Mouse (Mus musculus) induced T-regulatory cell, adult 2 months (primary cell): Measurements from ENCODE around the gene Thsd4.

ENCODE experiments used
- DNase-seq: peaks from one replicate; pipeline ENCODE4 v3.0.0-alpha.2; 2012; ENCODE audit warnings: low read depth

Gene Thsd4

DNA sequence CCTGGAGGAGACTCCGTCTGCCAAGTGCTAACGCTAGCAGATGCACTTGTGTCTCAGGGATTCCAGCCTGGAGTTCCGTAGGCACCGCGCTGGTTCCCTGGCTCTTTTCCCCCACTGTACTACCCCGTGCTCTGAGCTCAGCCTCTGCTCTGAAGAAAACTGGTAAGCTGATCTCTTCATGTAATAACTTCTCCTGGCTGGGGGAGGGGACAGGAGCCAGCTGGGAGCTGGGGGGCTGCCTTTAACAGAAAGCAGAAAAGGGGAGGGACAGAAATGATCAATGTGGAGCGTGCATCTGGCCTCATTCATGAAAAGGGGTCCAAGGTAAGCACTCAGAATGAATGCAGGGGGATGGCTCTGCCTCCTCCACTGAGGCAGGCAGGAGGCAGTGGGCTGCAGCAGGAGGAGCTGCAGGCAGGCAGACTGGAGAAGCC is 380.7 kb downstream of the Thsd4 start:
- DNase-seq = no peak

DNA sequence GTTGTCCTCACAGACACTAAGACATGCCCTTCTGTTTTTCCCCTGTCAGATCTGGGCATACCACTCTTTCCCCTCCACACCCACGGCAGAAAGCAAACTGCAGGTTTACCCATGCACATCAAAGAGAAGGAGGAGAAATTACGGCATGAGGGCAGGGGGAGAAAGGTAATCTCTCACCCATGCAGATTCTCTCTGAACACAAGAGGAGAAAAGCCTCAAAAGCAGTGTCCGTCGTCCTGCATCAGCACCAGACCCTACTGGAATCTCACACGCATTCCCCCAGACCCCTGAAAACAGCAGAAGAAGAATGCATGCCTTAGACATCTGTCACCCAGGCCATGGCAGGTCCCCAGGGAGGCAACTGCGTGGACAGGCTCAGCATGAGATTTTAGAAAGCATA is 381.4 kb downstream of the Thsd4 start:
- no peak for DNase-seq

DNA sequence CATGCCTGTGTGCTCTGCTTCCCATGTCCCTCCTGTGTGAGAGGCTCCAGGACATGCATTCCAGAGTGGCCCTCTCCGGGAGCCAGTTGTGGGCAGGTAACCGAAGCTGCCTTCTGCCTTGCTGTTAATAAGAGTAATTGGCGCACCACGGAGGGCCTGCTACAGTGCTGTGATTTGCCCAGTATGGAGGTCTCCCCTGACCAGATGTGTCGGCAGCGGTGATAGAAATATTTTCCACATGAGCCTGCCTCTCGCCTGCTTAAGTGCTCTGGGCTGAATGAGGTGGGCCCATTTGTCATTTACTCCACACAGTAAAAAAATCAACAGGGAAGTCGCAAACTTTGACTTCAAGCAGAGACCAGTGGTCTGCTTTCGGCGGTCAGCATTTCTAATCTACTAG is 382.4 kb downstream of the Thsd4 start:
- no peak for DNase-seq

DNA sequence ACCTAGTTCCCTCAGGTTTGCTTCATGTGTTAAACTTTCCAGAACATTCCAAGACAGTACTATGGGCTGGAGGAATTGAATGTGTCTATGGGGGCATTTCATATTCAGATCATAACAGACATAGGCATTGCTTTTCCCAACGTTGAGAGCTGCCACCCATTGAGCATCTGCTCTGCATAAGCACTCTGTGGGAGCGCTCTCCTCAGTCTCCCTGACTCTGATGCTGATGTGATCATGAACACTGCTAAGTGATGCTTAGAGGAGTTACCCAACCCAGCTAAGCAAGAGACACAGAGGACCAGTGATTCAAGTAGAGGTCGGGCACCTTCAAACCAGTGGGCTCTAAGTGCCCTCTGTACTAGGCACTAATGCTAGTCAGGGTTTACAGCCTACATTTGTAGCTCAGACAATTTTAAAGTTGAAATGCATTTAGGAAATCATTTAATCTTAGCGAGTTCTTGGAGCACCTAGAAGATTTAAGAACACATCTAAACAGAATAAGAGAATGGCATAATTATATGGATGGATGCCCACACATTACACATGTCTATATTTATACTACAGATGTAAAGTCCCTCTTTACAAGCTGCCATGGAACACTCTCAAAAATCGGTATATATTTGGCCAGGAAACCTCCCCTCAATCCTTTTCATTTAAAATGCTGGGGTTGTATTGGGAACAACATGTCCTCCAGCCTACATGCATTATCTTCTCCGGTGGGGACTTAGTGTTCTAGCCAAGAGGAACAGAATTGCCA is 392.4 kb downstream of the Thsd4 start:
- DNase-seq = no peak

DNA sequence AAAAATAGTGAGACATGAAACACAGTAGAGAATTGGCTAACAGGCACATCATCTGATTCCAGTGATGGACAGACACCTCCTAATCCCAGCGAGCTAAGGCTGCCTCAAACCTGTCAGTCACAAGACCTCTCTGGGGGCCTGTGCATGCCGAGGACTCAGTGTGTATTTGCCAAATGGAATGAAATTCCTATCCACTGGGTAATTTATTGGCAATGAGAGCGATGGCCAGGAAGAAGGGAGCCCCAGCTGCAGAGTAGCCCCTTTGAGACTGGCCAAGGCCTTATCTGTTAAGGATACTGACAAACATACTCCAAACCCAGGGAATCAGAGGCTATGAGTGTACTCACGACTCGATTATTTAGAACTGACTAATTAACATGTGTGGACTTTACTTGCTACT is 394.9 kb downstream of the Thsd4 start:
- no peak for DNase-seq

DNA sequence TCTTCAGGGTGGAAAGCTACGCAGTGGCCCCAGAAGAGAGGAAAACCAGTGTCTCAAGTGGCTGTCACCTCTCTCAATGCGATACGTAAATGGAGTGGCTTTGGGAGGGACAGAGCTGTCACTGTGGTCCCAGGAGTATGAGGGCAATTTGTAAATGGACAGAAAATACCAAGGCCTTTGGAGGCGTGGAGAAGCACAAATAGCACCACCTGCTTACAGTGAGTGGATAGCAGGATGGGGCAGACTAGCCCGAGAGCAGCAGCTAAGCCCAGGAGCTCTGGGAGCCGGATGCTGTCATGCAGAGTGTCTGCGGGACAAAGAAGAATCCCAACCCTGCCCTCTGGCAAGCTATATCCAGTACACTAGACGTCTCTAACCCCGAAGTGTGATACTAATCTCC is 397.7 kb downstream of the Thsd4 start:
- no peak for DNase-seq

DNA sequence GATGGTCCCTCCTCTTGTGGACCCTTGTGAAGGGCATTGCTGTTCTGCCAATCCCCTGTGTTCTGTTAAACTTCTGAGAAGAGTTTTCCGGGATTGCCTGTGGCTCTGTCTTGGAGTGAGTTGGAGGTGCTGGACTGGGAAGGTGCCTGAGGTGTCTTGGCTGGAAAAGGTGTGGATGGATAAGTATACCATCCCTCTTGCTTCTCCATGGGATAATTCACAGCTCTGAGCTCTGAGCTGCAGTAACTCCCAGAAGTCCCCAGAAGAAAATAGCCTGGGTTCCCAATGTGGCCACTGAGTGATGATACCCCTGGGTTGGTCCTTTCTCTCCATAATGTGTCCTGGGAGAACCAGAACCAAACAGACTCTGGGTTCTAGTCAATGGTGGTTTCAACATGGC is 398.8 kb downstream of the Thsd4 start:
- no peak for DNase-seq

DNA sequence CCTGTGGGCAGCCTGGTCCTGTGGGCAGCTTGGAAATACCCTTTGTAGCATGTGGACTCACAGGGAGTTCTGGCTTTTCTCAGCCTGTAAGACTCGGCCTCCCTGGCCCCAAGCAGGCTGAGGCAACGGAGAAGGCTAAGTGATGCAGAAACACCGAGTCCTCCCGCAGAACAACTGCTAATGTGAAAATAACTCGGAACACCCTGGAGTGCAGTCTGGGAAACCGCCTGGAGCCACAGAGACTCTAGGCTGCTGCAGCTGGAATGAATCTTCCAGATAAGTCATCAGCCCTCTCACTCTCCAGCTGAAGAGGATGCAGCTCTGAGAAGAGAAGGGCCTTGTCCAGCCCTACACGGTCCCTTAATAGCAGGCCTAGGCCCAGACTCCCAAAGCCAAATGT is 402.0 kb downstream of the Thsd4 start:
- no peak for DNase-seq

DNA sequence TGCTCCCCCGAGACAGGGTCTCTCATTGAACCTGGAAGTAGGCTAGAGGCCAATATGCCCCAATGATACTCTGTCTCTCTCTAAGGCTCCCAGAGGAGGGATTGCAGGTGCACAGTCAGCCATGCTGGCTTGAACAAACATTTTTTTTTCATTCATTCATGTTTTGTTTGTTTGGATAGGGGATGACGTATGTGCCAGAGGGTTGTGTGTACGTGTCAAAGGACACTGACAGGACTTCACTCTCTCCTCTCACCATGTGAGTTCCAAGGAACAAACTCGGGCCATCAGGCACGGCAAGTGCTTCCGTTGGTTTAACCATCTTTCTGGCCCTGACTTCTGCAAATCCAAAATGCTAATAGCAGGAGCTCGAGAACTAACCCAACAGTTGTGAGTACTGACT is 404.0 kb downstream of the Thsd4 start:
- no peak for DNase-seq

DNA sequence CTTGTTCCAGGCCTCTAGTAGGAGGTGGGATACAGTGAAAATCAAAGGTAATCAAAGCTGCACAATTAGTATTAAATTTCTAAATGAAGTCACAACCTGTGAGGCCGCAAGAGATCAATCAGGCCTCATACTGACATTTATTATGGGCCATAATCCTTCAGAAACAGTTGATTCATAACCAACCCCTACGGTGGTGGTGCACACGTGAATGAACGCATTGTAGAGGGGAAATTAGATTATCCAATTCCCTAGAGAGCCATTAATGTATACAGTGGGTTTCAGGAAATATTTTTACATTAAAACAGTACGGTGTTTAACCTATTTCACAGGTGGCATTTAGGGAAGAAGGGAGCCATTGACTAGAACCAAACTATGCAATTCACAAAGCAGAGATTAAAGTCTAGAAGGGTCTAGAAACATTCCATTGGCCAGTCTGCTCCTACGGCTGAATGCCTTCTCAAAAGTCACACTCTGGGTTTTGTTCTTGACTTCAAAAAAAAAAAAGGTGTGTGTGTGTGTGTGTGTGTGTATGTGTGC is 406.1 kb downstream of the Thsd4 start:
- DNase-seq = no peak

DNA sequence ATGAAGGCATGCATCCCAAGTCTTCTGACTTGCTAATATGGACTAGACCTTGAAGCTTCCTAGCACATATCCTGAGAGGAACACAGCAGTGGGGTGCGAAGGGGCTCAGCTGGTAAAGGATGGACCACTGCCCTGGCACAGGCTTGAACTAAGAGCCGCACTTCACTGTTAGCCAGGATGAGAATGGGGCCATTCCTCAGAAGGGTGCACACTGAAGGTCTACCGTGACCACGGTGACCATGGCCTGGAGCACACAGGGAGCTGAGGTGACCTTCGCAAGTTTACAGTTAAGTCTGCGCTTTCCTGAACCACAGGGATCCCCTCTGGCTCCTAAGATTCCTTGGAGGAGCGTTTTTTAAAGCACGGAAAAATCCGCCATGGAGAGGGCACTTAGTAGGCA is 406.5 kb downstream of the Thsd4 start:
- DNase-seq = no peak

DNA sequence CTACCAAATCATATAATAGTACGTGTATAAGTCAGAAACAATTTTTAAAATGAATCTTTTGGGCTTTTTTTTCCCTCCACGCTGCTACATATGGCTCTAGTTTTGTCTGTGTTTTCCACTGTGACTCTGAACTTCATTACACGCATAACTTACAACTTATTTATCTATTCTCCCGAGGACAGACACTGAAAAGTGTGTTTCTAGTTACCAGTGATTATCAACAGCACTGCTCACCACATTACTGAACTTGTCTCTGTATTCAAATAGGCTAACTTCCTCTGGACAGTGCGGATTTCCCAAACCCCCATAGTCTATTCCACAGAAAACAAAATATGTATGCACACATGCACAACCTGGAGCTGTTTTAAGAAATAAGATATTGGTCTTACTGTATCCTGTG is 411.6 kb downstream of the Thsd4 start:
- no peak for DNase-seq

DNA sequence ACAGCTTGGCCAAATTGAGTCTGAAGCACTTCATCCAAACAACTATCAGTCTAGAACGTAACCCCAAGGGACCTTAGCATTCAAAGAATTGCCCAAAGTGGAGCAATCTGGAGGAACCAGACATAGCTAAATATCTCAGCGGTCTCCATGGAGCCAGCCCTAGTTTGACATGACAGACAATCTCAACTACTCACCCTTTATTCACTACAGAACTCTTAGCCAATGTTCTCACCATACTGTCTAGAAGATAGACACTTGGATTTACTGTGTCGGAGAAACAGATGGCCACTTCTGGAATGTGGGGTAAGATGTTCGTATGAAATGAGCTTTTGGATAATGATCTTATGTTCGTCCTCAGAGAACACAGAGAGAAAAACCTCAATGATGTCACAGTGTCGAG is 415.2 kb downstream of the Thsd4 start:
- DNase-seq = no peak

DNA sequence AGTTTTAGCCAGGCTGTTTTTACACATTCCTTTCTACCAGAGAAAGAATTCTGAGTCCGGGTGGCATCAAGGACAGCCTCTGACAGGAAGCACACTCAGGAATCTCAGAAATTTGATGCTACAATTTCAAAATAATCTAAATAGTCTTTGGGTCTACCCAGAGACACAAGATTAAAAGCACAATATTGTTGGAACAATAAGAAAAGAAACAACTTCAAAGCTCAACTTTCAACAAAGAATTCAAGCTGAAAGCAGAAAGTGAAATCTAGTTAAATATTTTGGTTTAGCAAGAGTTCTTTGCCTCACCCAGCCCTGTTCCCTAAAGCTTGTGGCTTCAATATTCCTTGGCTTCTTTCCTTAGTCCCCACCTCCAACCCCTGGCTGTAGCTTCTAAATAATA is 415.7 kb downstream of the Thsd4 start:
- DNase-seq = no peak

DNA sequence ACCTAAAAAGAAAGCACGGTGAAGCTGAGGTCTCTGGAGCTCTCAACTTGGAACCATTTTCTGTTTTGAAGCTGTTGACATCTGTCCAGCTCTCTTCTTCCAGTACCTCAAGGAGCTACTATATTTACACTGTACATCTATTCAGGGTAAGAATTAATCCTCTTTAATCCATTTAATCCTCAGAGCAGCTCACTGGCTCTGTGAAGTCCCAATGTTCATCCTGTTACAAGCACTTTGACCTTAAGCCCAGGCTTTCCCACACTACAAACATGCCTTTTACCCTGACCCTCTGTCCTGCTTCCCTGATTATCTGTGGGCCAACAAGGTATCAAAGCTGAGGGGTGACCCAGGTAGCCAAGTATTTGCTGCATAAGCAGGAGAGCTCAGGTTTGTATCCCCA is 427.6 kb downstream of the Thsd4 start:
- DNase-seq = no peak

DNA sequence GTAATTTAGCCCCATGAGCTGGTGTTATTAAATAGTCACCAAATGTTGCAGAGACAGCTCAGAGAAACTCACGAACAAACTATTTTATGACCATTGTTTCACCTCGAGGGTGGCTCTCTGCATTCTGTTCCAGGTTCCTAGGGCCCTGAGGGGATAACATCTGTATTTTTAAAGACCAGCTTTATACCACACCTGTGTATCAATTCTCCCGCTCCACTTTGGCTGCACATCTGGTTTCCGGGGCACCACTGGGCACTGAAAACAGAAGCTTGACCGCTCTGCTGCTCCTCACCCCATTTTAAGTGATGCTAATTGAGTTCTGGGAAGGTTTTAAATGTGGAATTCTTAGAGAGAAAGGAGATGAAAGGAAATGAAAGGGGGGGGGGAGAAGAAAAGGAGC is 429.4 kb downstream of the Thsd4 start:
- no peak for DNase-seq

DNA sequence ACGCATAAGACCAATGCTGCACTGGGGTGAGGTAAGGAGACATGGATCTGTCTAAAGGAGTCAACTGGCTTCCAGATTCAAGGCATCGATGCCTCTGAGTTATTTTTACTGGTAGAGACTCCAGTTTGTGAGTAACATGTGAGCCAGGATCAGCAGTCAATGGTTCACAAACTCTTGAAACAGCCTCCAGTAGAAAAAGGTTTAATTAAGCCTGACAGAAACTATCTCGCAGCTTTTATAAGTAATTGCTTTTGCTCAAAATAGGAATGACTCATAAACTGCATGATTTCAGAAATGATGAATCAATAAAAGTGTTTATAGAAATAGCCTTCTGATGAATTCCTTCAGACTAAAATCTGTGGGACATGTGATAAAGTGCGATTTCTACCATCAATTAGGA is 432.4 kb downstream of the Thsd4 start:
- no peak for DNase-seq

DNA sequence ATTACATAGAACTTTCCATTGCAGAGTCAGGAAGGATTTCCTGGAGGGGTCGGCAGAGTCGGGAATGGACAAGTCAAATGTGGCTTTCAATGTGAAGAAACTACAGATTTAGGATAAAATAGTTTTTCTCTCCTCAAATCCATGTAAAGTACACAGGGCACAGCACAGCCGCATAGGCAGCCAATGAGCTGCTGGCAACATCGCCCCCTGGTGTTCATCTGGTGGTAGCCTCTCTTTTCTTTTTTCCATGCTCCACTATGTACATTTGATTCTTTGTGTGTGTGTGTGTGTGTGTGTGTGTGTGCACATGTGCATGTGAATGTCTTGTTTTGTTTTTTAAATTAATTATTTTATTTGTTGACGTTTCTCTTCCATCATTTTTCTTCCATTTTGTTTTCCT is 433.7 kb downstream of the Thsd4 start:
- DNase-seq = peak; percentile 28

DNA sequence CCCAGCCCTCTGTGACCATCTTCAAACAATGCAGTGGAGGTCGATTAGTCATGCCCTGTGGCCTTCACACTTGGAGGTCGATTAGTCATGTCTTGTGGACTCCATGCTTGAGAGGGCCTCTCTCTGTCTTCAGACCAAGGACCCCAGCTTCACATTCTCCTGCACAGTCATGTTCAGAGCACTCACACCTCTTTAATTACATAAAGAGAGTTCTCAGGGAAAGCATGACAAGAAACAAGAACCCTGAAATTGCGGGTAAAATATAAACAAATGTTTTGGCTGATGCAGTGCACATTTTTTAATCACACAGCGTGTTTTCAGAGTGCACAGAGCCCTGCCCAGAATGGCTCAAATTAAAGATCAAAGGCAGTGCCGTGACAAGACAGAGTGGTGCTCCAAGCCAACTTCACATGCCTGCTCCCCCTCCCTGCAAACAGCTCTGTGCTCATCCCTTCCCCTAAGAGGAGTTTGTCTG is 439.7 kb downstream of the Thsd4 start:
- no peak for DNase-seq

DNA sequence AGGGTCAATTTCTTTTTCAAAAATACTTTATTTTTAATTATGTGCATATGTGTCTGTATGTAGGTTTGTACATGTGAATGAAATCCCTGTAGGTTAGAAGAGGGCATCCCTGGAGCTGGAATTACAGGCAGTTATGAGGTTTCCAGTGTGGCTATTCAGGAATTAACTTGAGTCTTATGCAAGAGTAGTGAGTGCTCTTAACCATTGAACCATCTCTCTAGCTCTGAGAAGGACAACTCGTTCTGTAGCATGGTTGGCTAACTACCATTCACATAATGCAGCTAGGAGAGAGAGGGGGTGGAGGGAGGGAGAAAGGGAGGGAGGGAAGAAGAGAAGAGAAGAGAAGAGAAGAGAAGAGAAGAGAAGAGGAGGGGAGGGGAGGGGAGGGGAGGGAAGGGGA is 444.1 kb downstream of the Thsd4 start:
- no peak for DNase-seq

DNA sequence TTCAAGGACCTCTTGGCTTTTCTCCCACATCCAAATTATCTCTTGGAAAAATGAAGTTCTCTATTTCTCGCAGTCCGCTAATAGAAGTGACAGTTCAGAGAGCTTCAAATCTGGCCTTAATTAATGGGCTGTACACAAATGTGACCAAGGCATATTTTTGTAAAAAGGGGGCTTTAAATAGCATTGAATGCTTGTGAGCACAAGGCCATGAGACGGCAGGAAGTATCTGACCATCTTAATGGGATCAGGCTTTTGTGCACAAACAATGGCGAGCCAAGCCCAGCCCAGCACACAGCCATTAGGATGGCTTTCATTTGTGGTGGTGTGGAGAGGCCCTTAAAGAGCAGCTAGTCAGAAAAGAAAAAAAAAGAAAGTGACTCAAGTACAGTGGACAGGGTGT is 445.4 kb downstream of the Thsd4 start:
- DNase-seq = no peak

DNA sequence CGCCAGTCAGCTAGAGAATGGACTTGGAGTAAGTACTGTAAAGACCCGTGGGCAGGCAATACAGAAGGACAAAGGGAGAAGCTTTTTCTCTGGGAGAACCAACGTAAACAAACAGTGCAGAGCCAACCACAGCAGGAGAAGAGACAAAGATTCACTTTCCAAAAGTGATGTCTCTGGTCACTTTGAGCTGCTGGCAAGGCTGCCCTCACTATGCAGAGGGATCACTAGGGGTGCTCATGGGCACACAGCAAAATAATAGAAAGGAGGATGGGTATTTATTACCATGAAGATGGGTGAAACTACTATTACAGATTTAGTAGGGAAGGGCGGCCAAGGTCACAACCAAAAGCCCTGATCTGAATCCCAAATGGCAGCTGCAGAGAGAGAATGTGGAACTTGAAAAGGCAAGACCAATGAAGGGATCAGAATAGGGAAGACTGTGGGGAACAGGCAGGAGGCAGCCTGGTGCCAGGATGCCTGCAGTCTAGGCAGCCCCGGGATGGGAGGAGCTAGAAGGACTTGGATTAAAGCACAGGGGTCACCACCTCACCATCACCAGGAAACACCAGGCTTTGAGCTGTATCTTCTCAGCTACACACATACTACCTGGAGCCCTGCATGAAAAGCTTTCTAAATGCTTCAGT is 450.1 kb downstream of the Thsd4 start:
- no peak for DNase-seq

DNA sequence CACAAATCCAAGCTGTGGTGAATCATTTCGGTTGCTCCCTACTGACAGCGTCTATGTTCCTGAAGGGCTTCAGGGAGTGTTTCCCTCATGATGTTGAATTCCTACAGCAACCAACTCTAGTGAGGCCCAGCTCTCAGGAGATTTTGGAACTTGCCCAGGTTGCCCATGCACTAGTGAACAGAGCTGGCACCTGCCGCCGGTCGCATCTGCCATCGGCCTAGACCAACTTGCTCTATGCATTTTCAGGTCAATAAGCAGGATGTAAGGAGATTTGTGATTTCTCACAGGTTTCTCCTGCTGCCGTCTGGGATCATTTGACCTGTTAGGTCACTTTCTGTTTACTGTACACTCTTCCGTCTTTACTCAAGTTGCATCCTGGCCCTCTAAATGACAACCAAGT is 454.6 kb downstream of the Thsd4 start:
- DNase-seq = no peak

DNA sequence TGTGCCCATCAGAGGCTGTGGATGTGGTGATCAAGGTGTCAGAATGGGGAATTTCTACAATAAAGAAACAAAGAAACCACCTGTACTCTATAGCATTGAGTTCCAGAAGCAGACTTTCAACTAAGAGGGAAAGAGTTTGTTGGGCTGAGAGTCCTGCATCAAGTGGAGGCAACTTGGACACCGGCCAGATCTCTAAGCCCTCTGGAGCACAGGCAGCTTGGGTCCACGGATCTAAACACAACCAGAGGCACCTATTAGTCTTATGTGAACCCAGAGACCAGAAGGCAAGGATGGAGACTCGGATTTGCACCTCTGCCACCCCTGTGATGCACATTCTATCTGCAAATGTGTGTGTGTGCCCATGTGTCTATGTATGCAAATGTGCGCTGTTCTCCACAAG is 456.7 kb downstream of the Thsd4 start:
- no peak for DNase-seq
